Mouse (Mus musculus): ENCODE measurements around the gene Trpt1.

Gene Trpt1

DNA sequence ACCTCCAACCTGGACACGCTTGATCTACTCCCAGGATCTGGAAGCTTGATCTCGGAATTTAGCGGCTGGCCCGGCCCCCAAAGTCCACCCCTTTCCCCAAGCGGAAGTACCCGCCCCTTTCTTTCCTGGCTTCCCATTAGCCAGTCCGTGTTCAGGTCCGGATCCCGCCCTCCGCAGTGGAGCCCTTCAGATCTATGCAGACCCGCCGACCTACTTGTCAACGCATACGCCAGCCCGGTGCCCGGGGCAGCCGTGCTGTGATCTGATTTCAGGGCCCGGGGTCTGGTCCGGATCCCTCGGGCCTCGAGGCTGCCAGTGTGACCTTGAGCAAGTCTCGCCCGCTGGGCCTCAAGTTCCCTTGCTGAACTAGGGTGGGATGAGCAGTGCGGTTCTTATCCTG lies at the start of gene Trpt1, which contains the start of gene Nudt22:
Gene Trpt1 (plus strand): TSS at position 126 of the 400 bp plus-strand sequence.
Gene Nudt22 (minus strand): TSS at position 112 of the 400 bp plus-strand sequence.
- DNase-seq (ENCODE audit: low read depth) = peak; percentile 81

DNA sequence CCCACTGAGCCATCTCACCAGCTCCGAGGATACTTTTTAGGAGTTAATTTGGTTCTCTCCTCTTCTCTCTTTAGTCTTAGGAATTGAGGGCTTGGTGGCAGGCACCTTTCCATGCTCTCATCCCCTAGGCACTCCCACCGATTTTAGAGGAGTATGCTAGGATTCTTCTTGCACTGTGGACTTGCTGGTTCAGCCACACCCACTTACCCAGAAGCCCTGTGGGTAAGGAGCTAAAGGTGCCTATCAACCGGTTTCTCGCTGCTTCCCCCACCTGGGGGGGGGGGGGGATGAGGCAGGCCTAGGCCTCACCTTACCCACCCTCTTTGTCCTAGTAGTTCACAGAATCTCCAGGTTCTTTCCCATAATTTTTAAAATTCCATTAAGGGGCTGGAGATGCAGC lies 48.2 kb upstream of the Trpt1 start:
- no peak for DNase-seq (ENCODE audit: low read depth)

DNA sequence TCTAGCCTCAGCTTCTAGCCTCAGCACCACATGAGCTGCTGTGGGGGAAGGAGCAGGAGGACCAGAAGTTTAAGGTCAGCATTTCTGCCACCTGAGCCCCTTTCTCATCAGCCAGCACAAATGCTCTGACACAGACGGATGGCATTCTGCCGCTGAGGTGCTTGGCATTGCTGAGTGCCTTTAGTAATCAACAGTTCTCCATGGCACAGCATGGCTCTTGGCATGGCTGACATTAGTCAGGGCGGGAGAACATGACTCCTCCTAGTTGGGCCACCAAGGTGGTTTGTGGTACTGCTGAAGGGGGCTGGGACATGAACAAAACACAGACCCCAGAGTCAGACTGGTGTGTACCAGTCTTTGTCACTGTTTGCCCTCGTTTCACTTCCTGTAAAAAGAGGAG lies 47.7 kb upstream of the Trpt1 start:
- DNase-seq (ENCODE audit: low read depth) = no peak

DNA sequence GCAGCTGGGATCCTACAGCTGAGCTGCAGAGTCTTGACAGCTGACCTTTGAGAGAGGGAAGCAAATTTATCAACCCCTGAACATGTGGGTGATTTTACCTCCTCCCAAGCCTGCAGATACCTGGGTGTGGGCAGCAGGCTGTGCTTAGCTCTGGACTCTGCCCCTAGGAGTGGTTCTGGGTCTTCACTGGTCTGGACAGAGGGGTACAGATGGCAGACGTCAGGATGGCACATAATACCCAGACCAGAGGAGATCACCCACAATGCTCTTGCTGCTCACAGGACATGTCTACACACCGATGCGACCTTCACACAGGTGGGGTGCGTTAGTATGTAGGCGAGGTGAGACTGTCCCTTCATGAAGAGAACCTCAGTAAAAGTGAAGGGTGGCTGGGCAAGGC lies 46.4 kb upstream of the Trpt1 start:
- DNase-seq (ENCODE audit: low read depth) = no peak

DNA sequence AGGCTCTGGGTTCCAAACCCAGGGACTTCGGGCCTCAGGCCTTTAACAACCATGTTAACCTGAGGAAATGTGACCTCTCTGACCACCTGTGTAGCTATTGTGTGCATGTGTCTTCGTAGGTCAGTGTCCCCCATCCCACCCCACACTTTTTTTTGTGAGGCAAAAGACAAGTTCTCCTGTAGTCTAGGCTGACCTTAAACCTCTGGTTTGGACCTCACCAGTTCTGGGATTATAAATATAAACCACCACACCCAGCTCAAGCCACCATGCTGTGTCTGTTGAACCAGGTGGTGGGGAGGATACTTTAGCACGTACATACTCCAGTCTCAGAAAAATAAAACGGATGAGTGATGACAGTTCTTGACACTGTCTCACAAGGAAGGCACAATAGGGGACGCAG lies 46.0 kb upstream of the Trpt1 start:
- DNase-seq (ENCODE audit: low read depth) = no peak

DNA sequence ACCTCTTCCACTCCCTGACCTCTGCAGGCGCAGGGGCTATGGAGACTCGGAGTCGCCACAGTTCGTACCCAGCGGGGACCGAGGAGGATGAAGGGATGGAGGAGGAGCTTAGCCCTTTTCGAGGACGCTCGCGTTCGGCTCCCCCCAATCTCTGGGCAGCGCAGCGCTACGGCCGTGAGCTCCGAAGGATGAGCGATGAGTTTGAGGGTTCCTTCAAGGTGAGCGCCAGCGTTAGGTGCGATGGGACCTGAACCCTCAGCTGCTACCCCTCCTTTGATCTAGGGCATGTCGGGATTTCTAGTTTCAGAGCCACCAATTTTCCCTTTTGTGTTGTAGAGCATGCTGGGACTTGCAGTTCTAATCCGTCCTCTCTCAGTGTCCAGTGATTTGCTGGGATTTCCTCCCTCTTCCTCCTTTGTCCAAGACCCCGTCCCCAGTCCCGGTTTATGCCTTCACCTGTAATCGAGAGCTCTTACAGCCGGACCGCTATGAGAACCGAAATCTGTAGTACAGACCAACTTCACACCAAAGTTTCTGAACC lies 45.2 kb upstream of the Trpt1 start:
- DNase-seq (ENCODE audit: low read depth) = no peak

DNA sequence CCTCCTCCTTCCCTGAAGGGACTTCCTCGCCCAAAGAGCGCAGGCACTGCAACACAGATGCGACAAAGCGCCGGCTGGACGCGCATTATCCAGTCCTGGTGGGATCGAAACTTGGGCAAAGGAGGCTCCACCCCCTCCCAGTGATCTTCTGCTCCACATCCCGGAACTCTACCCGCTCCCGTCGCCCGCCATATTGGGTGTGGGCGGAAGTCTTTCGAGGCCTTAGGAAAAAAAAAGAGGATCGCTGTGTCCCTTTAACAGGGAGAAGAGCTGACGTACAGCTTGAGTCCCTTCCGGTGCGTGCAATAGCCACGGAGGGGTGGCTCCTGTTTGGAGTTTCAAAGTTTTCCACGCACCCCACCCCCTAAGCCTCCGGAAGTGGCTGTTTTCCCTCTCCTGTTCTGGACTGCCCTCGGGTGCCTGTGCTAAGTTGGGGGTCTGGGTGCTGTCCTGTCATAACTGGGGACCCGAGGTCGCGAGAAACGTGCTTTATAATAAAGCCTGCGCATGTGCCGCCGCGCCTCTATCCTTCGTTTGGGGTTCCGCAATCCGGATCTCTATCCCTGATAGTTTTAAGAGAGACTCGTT lies 44.5 kb upstream of the Trpt1 start:
- DNase-seq (ENCODE audit: low read depth) = peak; percentile 79

DNA sequence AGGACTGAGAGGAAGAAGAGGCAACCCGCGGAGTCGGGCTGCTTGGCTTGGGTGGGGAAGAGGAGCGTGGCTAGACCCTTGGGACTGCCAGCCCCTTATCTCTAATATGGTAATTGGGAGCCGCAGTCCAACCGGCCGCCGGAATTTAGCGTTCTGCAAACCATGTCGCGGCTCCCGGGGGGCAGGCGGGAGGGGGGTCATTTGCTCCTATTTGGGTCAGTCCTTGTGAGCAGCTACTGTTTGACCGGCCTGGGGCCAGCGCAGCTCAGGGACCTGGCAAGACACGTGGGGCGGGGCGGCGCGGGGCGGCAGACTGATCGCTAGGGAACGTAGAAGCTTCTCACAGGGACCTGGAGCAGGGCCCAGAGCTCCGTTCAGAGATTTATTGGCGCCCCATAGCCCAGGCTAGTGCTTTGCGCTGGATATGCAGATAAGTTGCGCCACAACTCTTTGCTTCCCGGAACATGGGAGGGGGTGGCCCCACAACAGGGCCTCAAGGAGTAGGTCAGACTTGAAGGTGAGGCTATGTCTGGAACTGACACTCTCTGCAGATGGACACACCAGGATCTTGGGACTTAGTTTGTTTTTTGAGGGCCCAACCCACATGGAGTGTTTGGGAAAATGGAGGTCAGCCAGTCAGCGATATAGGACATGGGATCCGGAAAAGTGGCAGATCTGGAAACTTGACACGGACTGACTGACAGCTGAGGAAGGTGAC lies 43.8 kb upstream of the Trpt1 start:
- no peak for DNase-seq (ENCODE audit: low read depth)

DNA sequence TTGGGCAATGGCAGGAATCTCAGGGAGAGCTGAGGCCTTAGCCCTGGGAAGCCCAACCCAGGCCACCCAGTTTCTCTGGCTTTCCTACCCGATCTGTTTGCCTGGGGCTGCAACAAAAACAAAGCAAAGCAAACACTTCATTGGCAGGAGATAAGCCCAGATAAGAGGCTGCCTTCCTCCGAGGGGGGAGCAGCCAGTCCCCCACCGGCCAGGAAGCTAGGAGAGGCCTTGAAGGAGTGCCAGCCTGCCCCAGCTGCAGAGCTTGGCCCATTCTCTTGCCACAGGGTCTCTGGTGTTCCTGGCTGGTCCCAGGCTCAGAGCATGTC lies 43.3 kb upstream of the Trpt1 start:
- DNase-seq (ENCODE audit: low read depth) = no peak

DNA sequence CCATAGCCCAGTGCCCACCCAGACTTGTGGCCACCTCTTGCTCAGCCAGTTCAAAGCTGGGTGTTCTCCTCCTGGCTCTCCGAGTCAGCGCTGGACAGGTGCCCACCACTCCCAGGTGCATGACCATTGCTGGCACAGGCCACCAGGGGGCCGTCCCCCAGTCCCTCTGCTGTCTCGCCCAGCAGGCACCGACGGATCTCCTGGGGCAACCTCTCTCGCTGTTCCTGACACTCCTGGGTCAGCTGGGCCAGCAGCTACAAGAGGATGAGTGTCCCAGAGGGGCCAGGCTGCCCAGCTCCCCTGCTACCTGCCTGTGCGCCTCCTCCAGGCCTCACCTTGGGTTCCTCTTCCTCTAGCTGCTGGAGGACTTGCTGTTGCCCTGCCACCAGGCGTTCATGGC lies 41.9 kb upstream of the Trpt1 start:
- DNase-seq (ENCODE audit: low read depth) = no peak

DNA sequence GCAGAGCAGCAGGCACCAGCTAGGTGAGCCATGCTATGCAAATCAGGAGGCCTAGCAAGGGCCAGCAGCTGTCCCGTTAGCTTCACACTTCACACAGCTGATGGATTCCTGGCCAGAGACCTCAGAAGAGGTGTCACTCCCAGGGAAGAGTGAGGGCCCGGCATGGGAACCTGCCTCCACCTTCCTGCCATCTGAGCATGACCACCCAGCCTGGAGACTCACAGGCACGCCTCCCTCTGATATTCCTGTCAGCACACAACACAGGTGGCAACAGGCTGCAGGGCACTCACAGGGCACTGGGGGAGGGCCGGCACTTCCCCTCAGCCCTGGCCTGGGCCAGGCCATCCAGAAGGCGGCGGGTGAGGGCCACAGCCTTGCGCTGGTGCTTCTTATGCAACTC lies 40.5 kb upstream of the Trpt1 start:
- no peak for DNase-seq (ENCODE audit: low read depth)

DNA sequence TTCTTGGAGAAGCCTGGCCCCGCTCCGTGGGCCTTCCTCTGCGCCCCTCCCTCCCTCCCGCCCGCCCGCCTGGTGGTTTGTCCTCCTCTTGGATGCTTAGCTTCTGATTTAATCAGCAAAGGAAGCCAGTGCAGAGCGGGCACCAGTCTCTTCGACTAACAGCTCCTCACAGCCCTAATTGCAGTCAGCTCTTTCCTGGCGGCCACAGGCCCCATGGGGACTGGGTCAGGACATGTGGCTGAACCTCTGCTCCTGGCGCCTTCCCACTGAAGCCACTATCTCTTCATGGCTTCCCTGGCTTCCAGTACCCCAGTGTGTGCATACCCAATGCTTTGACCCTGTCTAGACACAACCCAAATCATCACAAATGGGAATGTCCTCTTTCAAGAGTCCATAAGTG lies 39.5 kb upstream of the Trpt1 start:
- DNase-seq (ENCODE audit: low read depth) = no peak

DNA sequence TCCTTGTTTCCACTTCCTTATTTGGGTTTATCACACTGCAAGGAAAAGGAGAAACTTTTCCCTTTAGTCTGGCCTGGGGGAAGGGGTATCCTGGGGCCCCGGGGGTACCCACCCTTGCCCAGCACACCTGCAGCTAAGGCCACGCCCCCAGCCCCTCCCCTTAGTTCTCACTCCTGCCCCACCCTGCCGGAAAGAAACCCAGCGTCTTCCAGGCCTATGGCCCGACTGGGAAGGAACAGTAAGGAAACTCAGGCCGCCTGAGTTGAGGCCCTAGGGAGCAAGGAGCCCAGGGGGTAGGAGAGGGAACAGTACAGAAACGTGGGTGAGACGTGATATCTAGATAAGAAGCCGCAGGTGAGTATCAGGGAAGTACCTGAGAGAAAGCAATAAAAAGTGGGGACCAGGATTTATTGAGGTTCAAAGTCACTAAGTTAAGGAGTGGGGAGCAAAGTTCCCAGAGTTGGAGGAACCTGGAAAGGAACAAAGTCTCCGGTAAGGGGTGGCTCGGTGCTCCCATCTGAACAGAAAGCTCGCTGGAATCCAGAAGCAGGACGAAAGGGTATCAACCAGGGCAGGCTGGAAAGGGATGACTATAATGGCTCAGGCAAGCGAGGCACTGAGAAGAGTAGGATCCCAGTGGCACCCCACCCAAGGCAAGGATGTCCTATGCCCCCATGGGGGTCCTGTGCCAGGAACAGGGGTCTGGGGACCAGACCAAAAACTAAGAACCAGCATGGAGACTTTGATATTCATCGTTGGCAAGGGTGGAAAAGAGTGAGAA lies 27.2 kb upstream of the Trpt1 start:
- no peak for DNase-seq (ENCODE audit: low read depth)

DNA sequence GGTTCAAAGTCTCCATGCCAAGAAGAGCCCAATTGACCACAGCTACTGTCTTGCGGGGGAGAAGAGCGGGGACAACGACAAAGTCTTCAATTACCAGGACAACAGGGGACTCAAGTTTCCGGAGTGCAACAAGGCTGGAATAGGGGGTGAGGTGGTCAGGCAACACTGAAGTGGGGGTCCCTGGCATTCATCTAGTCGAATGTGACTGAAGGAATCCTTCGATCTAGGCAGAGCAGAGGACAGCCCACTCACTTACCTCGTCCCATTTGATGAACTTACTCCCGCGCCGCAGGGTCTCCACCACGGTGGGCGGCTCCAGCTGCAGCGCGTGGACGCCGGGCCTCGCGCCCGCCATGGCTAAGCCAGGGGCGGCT lies 26.7 kb upstream of the Trpt1 start:
- no peak for DNase-seq (ENCODE audit: low read depth)

DNA sequence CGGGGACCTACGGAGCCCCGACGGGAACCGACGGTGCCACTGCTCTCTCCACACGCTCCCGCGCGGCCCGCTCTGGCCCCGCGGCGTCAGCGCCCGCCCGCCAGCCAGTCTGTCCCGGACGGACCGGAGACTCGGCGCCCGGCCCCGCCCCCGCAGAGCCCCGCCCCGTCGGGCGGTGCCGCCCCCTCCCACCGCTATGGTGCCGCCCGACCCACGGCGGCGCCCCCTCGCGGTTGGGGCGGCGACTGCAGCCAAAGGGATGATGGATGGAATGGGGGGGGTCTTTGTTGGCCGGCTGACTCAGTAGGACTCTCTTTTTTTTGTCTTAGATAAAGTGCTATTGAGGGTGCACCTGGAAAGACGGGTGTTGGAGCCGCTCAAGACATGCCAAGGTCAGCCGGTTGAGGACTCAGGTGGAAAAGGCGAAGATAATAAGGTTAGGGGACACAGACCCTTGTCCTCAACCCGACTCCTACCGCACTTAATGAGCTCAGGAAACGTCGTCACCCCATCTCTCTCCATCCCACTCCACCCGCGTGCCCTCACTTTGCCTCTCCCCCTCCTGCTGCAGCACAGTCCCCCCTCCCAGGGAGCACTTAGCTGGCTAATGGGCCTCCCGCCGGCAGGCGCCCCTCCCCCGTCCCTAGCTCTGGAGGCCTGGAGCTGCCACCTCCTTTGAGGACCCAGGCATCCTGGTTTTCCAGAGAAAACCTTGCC lies 26.1 kb upstream of the Trpt1 start:
- DNase-seq (ENCODE audit: low read depth) = no peak

DNA sequence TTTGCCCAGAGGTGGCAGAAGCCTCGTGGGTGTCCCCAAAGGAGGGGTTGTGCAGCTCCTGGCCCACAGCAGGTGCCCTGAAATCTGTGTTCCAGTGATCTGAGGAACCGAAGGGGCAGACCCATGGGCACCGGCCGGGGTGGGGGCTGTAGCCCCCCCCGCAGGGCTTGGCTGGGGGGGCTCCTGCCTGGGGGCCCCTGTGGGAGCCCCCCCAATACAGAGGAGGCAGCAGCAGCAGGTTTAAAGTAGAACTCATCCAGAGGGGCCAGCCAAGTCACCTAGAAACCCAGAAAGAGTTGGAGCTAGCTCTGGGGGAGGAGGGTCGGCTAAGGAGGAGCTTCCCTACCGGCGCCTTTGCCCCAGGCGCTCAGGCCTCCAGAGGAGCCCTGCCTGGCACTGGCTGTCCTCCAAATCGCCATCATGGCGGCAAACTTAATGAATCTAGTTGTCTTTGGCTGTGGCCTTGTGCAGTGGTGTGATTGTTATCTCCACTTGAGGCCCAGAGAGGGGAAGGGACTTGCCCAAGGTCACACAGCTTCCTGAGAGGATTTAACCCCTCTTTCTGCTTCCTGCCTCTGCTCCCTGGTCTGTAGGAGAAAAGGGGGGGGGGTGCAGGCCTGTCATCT lies 25.4 kb upstream of the Trpt1 start:
- DNase-seq (ENCODE audit: low read depth) = no peak

DNA sequence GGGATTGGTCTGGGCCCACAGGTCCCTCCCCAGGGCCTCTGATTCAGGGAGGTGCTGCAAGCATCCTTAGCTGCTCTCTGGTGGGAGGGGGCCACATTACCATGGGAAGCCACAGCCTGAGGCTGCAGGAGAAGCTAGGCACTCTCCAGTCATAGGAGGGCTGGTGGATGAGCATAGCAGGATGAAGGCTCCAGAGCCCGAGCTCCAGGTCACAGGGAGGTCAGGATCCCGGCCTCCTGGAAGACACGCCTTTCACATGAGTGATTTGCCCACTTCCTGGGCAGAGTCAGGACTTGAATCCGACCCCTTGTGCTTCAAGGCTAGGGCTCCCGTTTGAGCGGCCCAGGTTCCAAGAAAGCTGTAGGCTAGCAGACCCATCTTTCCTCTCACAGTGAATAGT lies 24.3 kb upstream of the Trpt1 start:
- DNase-seq (ENCODE audit: low read depth) = no peak

DNA sequence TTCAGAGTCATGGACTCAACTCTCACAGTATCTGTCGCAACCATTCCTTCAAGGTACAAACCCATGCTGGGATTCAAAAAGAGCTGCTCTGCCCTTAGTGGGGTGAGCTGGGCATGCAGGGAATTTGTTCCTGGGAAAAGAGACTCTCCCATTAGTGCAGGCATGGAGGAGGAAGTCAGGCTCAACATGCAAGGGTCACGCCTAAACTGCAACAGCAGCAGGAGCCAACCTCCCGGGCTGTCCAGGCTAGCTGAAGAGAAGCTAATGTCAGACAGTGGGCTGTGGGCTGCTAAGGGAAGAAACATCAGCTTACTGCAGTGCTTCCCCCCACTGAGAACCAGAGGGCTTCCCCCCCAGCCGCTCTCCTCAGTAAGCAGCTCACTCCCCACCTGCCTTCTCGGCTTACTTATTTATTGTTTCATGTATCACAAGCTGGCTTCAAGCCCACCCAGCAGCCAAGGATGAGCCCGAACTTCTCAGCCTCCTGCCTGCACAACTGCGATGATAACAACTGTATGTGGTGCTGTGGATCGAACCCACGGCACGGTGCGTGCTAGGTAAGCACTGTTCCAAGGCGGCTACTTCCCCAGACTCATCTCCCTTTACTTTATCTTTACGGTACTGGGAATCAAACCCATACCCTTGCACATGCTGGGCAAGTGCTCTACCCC lies 23.5 kb upstream of the Trpt1 start:
- no peak for DNase-seq (ENCODE audit: low read depth)

DNA sequence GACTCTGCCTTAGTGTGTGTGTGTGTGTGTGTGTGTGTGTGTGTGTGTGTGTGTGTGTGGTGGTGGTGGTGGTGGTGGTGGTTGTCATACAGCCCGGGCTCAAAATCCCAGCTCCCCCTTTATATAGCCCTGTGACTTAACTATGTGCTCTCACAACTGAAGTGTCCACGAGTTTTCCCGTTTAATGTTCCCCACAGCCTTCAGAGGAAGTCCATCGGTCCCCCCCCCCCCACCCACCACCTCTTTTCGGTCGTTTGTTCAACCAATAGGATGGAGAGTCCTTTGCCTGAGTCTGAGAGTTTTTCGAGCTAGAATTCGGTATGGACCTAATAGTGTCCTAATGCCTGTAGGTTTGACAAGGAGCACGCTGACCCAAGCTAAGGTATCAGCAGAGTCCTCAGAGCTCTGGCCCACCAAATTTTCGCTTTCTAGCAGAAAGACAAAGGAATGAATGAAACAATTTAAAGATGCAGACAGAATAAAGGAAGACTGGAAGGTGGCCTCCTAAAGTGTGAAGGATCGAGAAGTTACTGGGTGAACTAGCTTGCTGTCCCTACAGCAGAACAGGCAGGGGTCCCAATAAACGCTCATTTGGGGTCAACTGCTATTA lies 22.2 kb upstream of the Trpt1 start:
- DNase-seq (ENCODE audit: low read depth) = no peak

DNA sequence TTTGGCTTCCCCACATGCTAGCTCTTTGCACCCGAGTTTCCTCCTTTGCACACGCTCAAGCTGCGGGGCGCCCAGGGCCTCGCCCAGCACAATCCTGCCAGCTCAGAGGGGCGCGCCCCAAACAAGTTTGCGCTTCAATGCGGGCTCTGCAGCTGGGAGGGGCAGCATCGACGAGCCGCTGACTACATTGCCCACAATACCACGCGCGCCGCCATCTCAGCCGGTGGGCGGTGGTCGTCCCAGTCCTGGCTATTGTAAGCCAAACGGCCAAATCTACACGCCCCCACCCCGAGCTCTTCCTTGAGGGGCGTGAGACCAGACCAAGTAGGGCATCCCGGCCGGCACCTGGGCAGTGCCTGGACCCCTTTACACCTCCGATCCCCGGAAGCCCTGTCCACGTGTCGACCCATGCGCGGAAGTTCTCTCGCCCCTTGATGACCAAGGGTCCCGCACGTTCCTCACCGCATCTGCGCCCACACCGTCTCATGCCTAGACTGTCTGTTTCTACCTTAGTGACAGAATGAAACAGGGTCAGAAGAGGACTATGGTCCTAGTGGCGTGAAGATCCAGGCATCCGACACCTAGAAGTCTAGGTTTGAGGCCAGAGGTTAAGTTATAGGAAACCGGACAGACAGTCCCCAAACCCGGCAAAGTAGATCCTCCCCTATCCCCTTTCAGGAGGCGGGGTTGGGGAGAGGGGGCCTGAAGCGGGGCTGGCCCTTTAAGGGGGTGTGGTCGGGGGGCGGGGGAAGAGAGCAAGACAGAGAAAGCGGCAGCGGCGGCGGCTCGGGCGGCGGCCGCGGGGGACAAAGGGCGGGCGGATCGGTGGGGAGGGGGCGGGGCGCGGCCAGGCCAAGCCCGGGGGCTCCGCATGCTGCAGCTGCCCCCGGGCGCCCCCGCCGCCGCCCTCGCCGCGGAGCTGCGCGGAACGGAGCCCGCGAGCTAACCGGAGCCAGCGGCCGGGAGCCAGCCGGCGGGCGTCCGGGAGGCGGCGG lies 21.4 kb upstream of the Trpt1 start, which contains the start of gene Ppp1r14b:
Gene Ppp1r14b (plus strand): TSS at position 758 of the 995 bp plus-strand sequence.
- peak; percentile 91 for DNase-seq (ENCODE audit: low read depth)

Data from c-Kit-positive CD71-positive TER-119-negative erythroid progenitor cells, embryonic 14.5 days (primary cell).